Mouse (Mus musculus) forelimb bud, embryonic 11.5 days (tissue): ENCODE measurements around the gene Zfp385a.

Source experiments
- DNase-seq: peaks from one replicate; pipeline ENCODE4 v3.0.0-alpha.2; 2012; ENCODE audit warnings: low read depth, low spot score

Gene Zfp385a

GRCm38 (mm10) chr15:103363809-103364208 lies 23.9 kb upstream of the Zfp385a start:
- DNase-seq, result no peak

- no peak for DNase-seq
Observed at GRCm38 (mm10) chr15:103362950-103363349, 23.1 kb upstream of the Zfp385a start.

GRCm38 (mm10) chr15:103362333-103362732 lies 22.4 kb upstream of the Zfp385a start:
- no peak for DNase-seq

- DNase-seq, result no peak
Observed at GRCm38 (mm10) chr15:103361269-103361668, 21.4 kb upstream of the Zfp385a start.

- no peak for DNase-seq
Observed at GRCm38 (mm10) chr15:103359869-103360602, 20.1 kb upstream of the Zfp385a start.

- no peak for DNase-seq
Observed at GRCm38 (mm10) chr15:103359122-103359510, 19.2 kb upstream of the Zfp385a start.

GRCm38 (mm10) chr15:103358278-103359121 lies 18.6 kb upstream of the Zfp385a start:
- DNase-seq, result peak; percentile 61

- DNase-seq, result no peak
Observed at GRCm38 (mm10) chr15:103357817-103358216, 17.9 kb upstream of the Zfp385a start.

- DNase-seq, result no peak
Observed at GRCm38 (mm10) chr15:103356130-103356529, 16.2 kb upstream of the Zfp385a start.

- no peak for DNase-seq
Observed at GRCm38 (mm10) chr15:103355420-103355819, 15.5 kb upstream of the Zfp385a start.

GRCm38 (mm10) chr15:103354690-103355089 lies 14.8 kb upstream of the Zfp385a start:
- DNase-seq, result no peak

GRCm38 (mm10) chr15:103353511-103354256 lies 13.8 kb upstream of the Zfp385a start:
- DNase-seq, result no peak

- DNase-seq, result peak; percentile 62
Observed at GRCm38 (mm10) chr15:103352856-103353255, 13.0 kb upstream of the Zfp385a start.

- peak; percentile 59 for DNase-seq
Observed at GRCm38 (mm10) chr15:103347275-103347684, 7.4 kb upstream of the Zfp385a start.

- DNase-seq, result no peak
Observed at GRCm38 (mm10) chr15:103345789-103346188, 5.9 kb upstream of the Zfp385a start.

GRCm38 (mm10) chr15:103343556-103343955 lies 3.7 kb upstream of the Zfp385a start:
- DNase-seq, result no peak

- no peak for DNase-seq
Observed at GRCm38 (mm10) chr15:103343008-103343407, 3.1 kb upstream of the Zfp385a start.

- peak; percentile 87 for DNase-seq
Observed at GRCm38 (mm10) chr15:103342415-103342814, 2.5 kb upstream of the Zfp385a start.

GRCm38 (mm10) chr15:103341547-103341946 lies 1.7 kb upstream of the Zfp385a start:
- DNase-seq, result no peak

- DNase-seq, result no peak
Observed at GRCm38 (mm10) chr15:103340786-103341185, 893 bp upstream of the Zfp385a start.

GRCm38 (mm10) chr15:103339166-103339960 lies 530 bp downstream of the Zfp385a start:
- DNase-seq, result no peak
